In the genomic region with DNA sequence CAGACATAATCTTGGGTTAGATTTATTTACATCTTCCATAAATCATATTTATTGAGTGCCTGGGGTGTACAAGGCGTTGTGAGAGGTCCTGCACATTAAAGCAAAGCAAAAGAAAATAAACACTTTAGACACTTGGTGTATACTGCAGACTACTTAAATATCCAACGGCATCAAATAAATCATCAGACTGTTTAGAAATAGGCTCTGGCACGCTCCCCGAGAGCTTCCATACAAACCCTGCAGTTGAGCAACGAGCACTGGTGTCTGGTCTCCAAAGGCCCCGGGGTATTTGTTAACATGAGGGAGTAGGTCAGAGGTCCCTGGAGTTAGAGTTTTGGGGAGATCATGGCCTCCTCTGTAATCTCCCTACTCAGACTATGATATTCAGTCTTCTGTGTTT, we compare ENCODE assay signal across 14 mouse cellular contexts.
DNase-seq lines count a peak whose midpoint lies in the region; ATAC-seq and TF ChIP-seq lines count a peak whose summit lies in the region.
"Had no signal": no experiment of that assay in that cellular context is flagged by ENCODE, and none has a peak within 500 bp of the region (broad histone marks: within the 10 kb centered on the region; RNA-seq: fewer than 3 reads in every experiment).

No protein-coding gene starts in this region.

- H3K27me3 ChIP-seq in lung, embryonic 14.5 days (ENCODE audit: insufficient read depth, low read length) = peaks cover 46% of the 10 kb centered on the region
- H3K27me3 ChIP-seq in intestine, embryonic 14.5 days (replicated peaks; ENCODE audit: control insufficient read depth, insufficient read depth, low read length) = peaks cover 44% of the 10 kb centered on the region
- H3K27me3 ChIP-seq in lung, embryonic 16.5 days (ENCODE audit: control insufficient read depth, insufficient read depth, low read depth, low read length) = peaks cover 27% of the 10 kb centered on the region
- H3K27me3 ChIP-seq in stomach, postnatal 0 days (ENCODE audit: control insufficient read depth, insufficient read depth, low read length) = no peaks in the 10 kb centered on the region

- WGBS in lung, embryonic 14.5 days = 24% methylated on average over 6 of the region's 6 CpGs
- WGBS in intestine, embryonic 14.5 days = 31% methylated on average over 6 of the region's 6 CpGs
- 27% methylated on average over 6 of the region's 6 CpGs for whole genome bisulfite sequencing in lung, embryonic 16.5 days
- WGBS in stomach, postnatal 0 days = 23% methylated on average over 6 of the region's 6 CpGs

- no peak overlapping the region for H3K9ac ChIP-seq in lung, embryonic 14.5 days
- H3K9ac ChIP-seq in intestine, embryonic 14.5 days (ENCODE audit: low read length) = no peak overlapping the region
- no peak overlapping the region for H3K9ac ChIP-seq in lung, embryonic 16.5 days (ENCODE audit: low read length)
- no peak overlapping the region for H3K9ac ChIP-seq in stomach, postnatal 0 days (ENCODE audit: low read length)

- H3K9me3 ChIP-seq in lung, embryonic 14.5 days (ENCODE audit: low read depth, low read length) = no peaks in the 10 kb centered on the region
- no peaks in the 10 kb centered on the region for H3K9me3 ChIP-seq in intestine, embryonic 14.5 days (ENCODE audit: control insufficient read depth, low read length)
- H3K9me3 ChIP-seq in lung, embryonic 16.5 days (ENCODE audit: control insufficient read depth, low read length) = no peaks in the 10 kb centered on the region
- H3K9me3 ChIP-seq in stomach, postnatal 0 days (ENCODE audit: control insufficient read depth, low read length) = no peaks in the 10 kb centered on the region

- no peak overlapping the region for H3K4me3 ChIP-seq in lung, embryonic 14.5 days (ENCODE audit: low read depth, low read length)
- H3K4me3 ChIP-seq in intestine, embryonic 14.5 days (ENCODE audit: low read depth, low read length) = no peak overlapping the region
- no peak overlapping the region for H3K4me3 ChIP-seq in lung, embryonic 16.5 days (ENCODE audit: low read length)
- H3K4me3 ChIP-seq in stomach, postnatal 0 days (ENCODE audit: low read depth, low read length) = no peak overlapping the region
- H3K4me3 ChIP-seq: erythroblast, embryonic 14.5 days; heart, adult 2 months; layer of hippocampus, adult 2 months; myocyte had no signal

- peak; percentile 94 for DNase-seq in lung, embryonic 14.5 days
- no peak for DNase-seq in lung, postnatal 25 days (ENCODE audit: low spot score)
- DNase-seq in intestine, embryonic 14.5 days (ENCODE audit: low spot score) = peak; percentile 62
- peak; percentile 23 for DNase-seq in stomach, postnatal 0 days (ENCODE audit: low spot score)
- DNase-seq: cerebellum, adult 2 months; embryo, embryonic 11 days; heart, adult 2 months had no signal

- peak; percentile 28 for TF ChIP-seq EP300 in stomach, postnatal 0 days (optimal IDR thresholded peaks at IDR 0.05)

- H3K27ac ChIP-seq in lung, embryonic 14.5 days (ENCODE audit: low read depth) = no peak overlapping the region
- no peak overlapping the region for H3K27ac ChIP-seq in intestine, embryonic 14.5 days (ENCODE audit: low read depth)
- H3K27ac ChIP-seq in lung, embryonic 16.5 days (ENCODE audit: low read length) = no peak overlapping the region
- no peak overlapping the region for H3K27ac ChIP-seq in stomach, postnatal 0 days (replicated peaks)
- H3K27ac ChIP-seq: heart, adult 2 months; layer of hippocampus, adult 2 months had no signal

- no peak overlapping the region for H3K4me2 ChIP-seq in lung, embryonic 14.5 days
- no peak overlapping the region for H3K4me2 ChIP-seq in intestine, embryonic 14.5 days (ENCODE audit: low read length)
- H3K4me2 ChIP-seq in lung, embryonic 16.5 days (ENCODE audit: low read depth, low read length) = peak overlapping the region; percentile 16; the same call in 1 of the 2 replicates
- 0 out of 2 replicates have a peak overlapping the region, but pooled peaks have one; percentile 18 for H3K4me2 ChIP-seq in stomach, postnatal 0 days (replicated peaks; ENCODE audit: low read depth)
- H3K4me2 ChIP-seq: liver, embryonic 11.5 days had no signal

- ATAC-seq in lung, embryonic 14.5 days (ENCODE audit: insufficient read depth) = peak; percentile 94
- ATAC-seq in intestine, embryonic 14.5 days (replicated peaks; ENCODE audit: low FRiP score, low TSS enrichment, low read depth) = 0 out of 2 replicates have a peak, but pooled peaks have one; percentile 53
- peak; percentile 96 for ATAC-seq in lung, embryonic 16.5 days (ENCODE audit: low read depth)
- ATAC-seq in stomach, postnatal 0 days (ENCODE audit: low FRiP score, low TSS enrichment) = peak; percentile 69; the same call in 1 of the 2 replicates
- ATAC-seq in monocyte, adult 5-6 weeks (replicated peaks; ENCODE audit: insufficient number of reproducible peaks, low FRiP score, low TSS enrichment, poor library complexity, severe bottlenecking) = no peak
- no peak for ATAC-seq in megakaryocyte progenitor cell, adult 5-6 weeks (replicated peaks; ENCODE audit: poor library complexity)

- TF ChIP-seq CTCF in lung, embryonic 14.5 days (IDR thresholded peaks at IDR 0.05; ENCODE audit: low read depth) = no peak
- no peak for TF ChIP-seq CTCF in stomach, postnatal 0 days (IDR thresholded peaks at IDR 0.05; ENCODE audit: low read depth)

- H3K4me1 ChIP-seq in lung, embryonic 14.5 days (ENCODE audit: insufficient read depth) = peaks cover 9% of the 10 kb centered on the region; the same call in 1 of the 2 replicates
- H3K4me1 ChIP-seq in intestine, embryonic 14.5 days (replicated peaks; ENCODE audit: control insufficient read depth, insufficient read depth, low read length) = 0 out of 2 replicates have a peak, but pooled peaks cover 7% of the 10 kb centered on the region
- H3K4me1 ChIP-seq in lung, embryonic 16.5 days (replicated peaks; ENCODE audit: control insufficient read depth, insufficient read depth, low read length) = 0 out of 2 replicates have a peak, but pooled peaks cover 5% of the 10 kb centered on the region
- no peaks in the 10 kb centered on the region for H3K4me1 ChIP-seq in stomach, postnatal 0 days (replicated peaks; ENCODE audit: control insufficient read depth, insufficient read depth)

- no peaks in the 10 kb centered on the region for H3K36me3 ChIP-seq in lung, embryonic 14.5 days (ENCODE audit: insufficient read depth)
- H3K36me3 ChIP-seq in intestine, embryonic 14.5 days (ENCODE audit: control insufficient read depth, insufficient read depth, low read length) = no peaks in the 10 kb centered on the region
- H3K36me3 ChIP-seq in lung, embryonic 16.5 days (ENCODE audit: control insufficient read depth, insufficient read depth, low read length) = no peaks in the 10 kb centered on the region
- no peaks in the 10 kb centered on the region for H3K36me3 ChIP-seq in stomach, postnatal 0 days (ENCODE audit: control insufficient read depth, insufficient read depth, low read length)

Comparison
In these comparisons a context has a peak if more than half of its experiments do, and no peak if none do; other contexts are left out.
1. H3K4me2 ChIP-seq: peak in lung, embryonic 16.5 days (single experiment) and stomach, postnatal 0 days (single experiment); none in lung, embryonic 14.5 days (single experiment) and intestine, embryonic 14.5 days (single experiment).
2. ATAC-seq: peak in lung, embryonic 14.5 days (single experiment), intestine, embryonic 14.5 days (single experiment), lung, embryonic 16.5 days (single experiment) and stomach, postnatal 0 days (single experiment); none in monocyte, adult 5-6 weeks (single experiment) and megakaryocyte progenitor cell, adult 5-6 weeks (single experiment).